Mouse (Mus musculus) layer of hippocampus, adult 18-20 months (tissue): ENCODE results near the gene Zcchc3. TPM values are rescaled to one million over a fixed set of nuclear protein-coding genes. Genes with fewer than 3 reads are reported as not detected.
"Not testable (repeated sequence)": the region's sequence is repeated elsewhere in the genome, so short reads cannot be mapped to it uniquely, and the experiment has no call there.

ENCODE experiments used
- DNase-seq, 2 experiments: peaks; one replicate each; pipeline ENCODE4 v3.0.0; 2022; ENCODE audit warnings: low spot score in 2 of 2
- long read RNA-seq: library from polyadenylated mRNA; stranded (forward); transcript quantifications from one replicate; pipeline ENCODE4 v2.0.0, GENCODE M21; 2021
- total RNA-seq, 2 experiments: library from RNA; stranded (reverse); gene quantifications; 2 replicates each; pipeline ENCODE4 v1.2.3; 2021

Zcchc3 gene
- total RNA-seq = 10 to 100 TPM; 10.2 to 10.6 TPM
- long read RNA-seq, transcript Zcchc3-201 (1 exons, 3,073 nt) = major isoform, 26 of 26 reads
- long read RNA-seq, partial matches to known transcripts = 0 of 26 reads
- long read RNA-seq, other reads (novel, unspliced or antisense) = 0 of 26 reads

GRCm38 (mm10) chr2:152414591-152415165 is at the start of gene Zcchc3:
TSS of gene Zcchc3 (minus strand) at chr2:152415027.
- DNase-seq = peak; percentile 83 to 87

GRCm38 (mm10) chr2:152459241-152459640 is 44.4 kb upstream of the Zcchc3 start:
- no peak for DNase-seq

- no peak for DNase-seq
Observed at GRCm38 (mm10) chr2:152452101-152452781, 37.4 kb upstream of the Zcchc3 start.

- DNase-seq = peak; percentile 23 to 79
Observed at GRCm38 (mm10) chr2:152450241-152450640, 35.4 kb upstream of the Zcchc3 start.

GRCm38 (mm10) chr2:152447461-152447860 is 32.6 kb upstream of the Zcchc3 start:
- DNase-seq = no peak

GRCm38 (mm10) chr2:152446642-152447041 is 31.8 kb upstream of the Zcchc3 start:
- DNase-seq = no peak

- peak; percentile 23 to 65 for DNase-seq
Observed at GRCm38 (mm10) chr2:152443281-152443680, 28.5 kb upstream of the Zcchc3 start.

GRCm38 (mm10) chr2:152442322-152442721 is 27.5 kb upstream of the Zcchc3 start:
- no peak for DNase-seq

GRCm38 (mm10) chr2:152439833-152440232 is 25.0 kb upstream of the Zcchc3 start:
- no peak for DNase-seq

GRCm38 (mm10) chr2:152438963-152439362 is 24.1 kb upstream of the Zcchc3 start:
- DNase-seq = no peak

- DNase-seq = peak; percentile 80 to 85
Observed at GRCm38 (mm10) chr2:152436983-152437860, 22.4 kb upstream of the Zcchc3 start.

- no peak for DNase-seq
Observed at GRCm38 (mm10) chr2:152436405-152436901, 21.6 kb upstream of the Zcchc3 start.

- not testable (repeated sequence) for DNase-seq
Observed at GRCm38 (mm10) chr2:152428481-152428880, 13.7 kb upstream of the Zcchc3 start.

- DNase-seq = peak in 1 of 2 experiments; percentile 39
Observed at GRCm38 (mm10) chr2:152427493-152427892, 12.7 kb upstream of the Zcchc3 start.

- DNase-seq = no peak
Observed at GRCm38 (mm10) chr2:152415786-152416185, 959 bp upstream of the Zcchc3 start.

GRCm38 (mm10) chr2:152415287-152415686 is 460 bp upstream of the Zcchc3 start, which contains the start of gene 6820408C15Rik:
TSS of gene 6820408C15Rik (plus strand) at chr2:152415587.
- DNase-seq = no peak

GRCm38 (mm10) chr2:152413765-152414584 is 852 bp downstream of the Zcchc3 start:
- DNase-seq = peak in 1 of 2 experiments; percentile 28

- no peak for DNase-seq
Observed at GRCm38 (mm10) chr2:152413158-152413764, 1.6 kb downstream of the Zcchc3 start.

- no peak for DNase-seq
Observed at GRCm38 (mm10) chr2:152412526-152413157, 2.2 kb downstream of the Zcchc3 start.
